Mouse (Mus musculus): ENCODE measurements at regions not wholly inside any gene's neighbourhood (a gene's known extent, or its start where the extent isn't known, plus 50 kb on each side); places are given as distances from the start of the nearest gene placed in this dataset.
A peak's percentile ranks its signal among the peaks of the same experiment; 100 is the strongest.

DNA sequence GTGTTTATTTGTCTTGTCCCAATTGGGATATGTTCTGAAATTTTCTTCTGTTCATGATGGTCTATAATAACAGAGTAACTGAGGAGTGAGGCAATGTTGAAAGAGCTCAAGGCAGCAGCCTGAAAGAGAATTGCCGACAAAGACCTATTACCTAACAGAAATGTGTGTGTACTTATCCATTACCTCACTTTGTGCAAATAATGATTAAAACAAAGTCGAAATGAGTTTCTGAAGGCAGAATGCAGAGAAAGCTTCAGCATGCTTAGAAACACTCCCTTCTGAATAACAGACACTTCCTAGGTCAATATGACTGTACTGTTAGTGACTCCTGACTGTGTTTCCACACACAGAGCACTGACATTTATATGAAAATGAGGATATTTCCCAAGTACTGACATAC, 63.0 kb downstream of the Kbtbd8 start:
- DNase-seq (ENCODE audit: low read depth, low spot score) = no peak

DNA sequence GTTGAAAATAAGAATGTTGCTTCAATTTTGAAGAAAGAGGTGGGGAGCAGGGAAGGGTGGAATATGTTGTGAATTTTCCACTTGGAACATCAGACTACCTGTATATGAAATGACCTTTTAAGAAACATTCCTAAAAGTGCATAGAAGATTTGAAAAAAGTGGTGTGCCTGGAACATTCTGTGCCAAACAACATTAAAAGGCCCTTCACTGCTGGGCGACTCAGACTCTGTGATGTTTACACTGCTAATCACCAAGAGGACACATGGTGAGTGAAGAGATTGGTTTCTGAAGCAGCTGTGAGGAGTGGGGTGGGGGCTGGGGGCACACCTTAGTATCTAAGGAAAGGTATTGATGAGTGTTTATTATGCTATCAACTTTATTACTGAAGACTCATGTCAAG, 65.2 kb downstream of the Kbtbd8 start:
- DNase-seq (ENCODE audit: low read depth, low spot score) = no peak

GRCm38 (mm10) chr6:95185074-95185931, 68.3 kb downstream of the Kbtbd8 start:
- no peak for DNase-seq (ENCODE audit: low read depth, low spot score)

DNA sequence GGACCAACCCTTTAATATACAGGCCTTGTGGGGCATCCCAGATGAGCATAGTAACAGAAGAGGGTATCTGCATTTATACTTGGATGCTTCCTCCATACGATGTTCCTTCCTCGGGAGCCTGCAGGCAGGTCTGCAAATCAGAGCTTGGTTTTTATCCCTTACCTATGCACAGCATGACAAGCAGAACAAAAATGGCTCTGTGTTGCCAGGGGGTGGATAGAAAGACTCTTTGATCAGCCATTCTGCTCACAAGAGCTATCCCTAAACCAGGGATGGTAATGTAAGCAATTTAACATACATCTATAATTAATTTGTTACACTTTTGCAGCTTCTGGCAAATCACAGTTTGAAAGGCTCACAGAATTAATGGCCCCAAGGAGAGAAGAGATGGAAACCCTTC, 79.6 kb downstream of the Kbtbd8 start:
- no peak for DNase-seq (ENCODE audit: low read depth, low spot score)

DNA sequence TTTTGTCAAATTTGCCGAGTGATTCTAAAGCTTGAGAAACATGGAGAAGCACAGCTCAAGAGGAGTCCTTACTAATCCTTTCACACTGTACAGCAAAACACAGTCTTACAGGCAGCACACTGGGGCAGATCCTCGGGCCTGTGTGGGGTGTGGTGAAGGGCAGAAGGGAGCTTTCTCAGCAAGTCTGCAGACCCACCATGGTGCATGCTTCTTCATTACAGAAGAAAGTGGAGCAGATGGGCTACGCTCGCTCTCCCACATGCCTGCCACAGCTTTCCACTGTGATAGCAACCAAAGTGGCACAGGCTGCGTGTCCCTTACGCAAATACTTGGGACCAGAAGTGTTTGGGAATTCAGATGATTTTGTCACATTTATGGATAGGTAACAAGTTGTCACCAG, 81.6 kb downstream of the Kbtbd8 start:
- peak; percentile 37 for DNase-seq (ENCODE audit: low read depth, low spot score)

GRCm38 (mm10) chr6:95202291-95202790, 85.3 kb downstream of the Kbtbd8 start:
- DNase-seq (ENCODE audit: low read depth, low spot score) = peak; percentile 22

DNA sequence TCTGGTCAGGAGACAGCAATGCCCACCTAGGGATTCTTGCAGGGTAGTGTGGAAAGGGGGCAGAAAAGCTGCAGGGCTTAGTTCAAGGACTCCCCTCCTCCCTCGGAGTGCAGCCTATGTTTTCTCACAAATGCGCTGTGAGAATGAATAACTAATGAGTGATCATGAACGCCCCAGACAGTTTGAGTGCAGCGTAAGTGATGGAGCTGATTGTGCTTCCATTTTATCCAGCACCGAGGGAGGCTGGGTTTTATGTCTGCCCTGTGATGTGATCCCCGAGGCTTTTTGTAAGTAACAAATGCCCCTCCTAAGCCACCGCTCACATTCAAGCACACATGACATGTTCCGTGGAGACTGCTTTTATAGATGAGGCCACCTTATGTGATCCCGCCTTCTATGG, 85.9 kb downstream of the Kbtbd8 start:
- DNase-seq (ENCODE audit: low read depth, low spot score) = no peak

DNA sequence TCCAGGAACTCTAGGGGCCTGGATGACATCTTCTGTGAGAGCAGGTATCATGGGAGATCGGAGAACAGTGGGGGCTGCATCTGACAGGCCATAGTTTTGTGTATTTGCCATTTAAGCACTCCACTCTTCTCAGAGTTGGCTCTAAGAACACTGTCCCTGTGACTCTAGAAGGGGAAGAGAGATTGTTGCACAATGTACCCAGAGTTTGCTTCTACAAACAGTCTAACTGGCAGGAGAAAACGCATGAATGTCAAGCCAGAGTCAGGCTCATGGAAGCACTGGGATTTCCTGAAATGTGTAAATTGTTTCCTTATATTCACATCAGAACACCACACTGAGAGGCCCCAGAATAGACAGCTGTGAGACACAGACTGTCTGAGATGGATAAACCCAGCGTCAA, 87.2 kb downstream of the Kbtbd8 start:
- no peak for DNase-seq (ENCODE audit: low read depth, low spot score)

- no peak for DNase-seq (ENCODE audit: low read depth, low spot score)
These were observed 90.0 kb downstream of the Kbtbd8 start for GRCm38 (mm10) chr6:95207063-95207462.

- DNase-seq (ENCODE audit: low read depth, low spot score) = peak; percentile 30
These were observed 100.4 kb downstream of the Kbtbd8 start for GRCm38 (mm10) chr6:95217431-95217830.

DNA sequence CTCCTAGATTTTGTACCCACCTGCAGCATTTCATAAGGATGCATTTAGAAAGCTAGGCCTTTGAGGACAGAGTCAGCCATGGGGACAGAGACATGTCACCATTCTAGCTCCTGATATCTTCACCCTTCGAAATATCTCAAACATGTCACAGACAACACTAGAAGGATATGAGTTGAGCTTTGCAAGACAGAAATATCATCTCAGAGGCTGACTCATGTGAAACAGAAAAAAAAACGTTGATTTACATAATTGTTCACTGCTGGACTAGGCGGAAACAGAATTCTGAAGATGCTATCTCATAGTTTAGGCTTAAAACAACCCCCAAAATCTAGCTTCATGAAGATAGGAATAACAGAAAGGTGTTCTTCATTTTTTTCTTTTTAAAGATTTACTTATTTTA, 101.8 kb downstream of the Kbtbd8 start:
- no peak for DNase-seq (ENCODE audit: low read depth, low spot score)

DNA sequence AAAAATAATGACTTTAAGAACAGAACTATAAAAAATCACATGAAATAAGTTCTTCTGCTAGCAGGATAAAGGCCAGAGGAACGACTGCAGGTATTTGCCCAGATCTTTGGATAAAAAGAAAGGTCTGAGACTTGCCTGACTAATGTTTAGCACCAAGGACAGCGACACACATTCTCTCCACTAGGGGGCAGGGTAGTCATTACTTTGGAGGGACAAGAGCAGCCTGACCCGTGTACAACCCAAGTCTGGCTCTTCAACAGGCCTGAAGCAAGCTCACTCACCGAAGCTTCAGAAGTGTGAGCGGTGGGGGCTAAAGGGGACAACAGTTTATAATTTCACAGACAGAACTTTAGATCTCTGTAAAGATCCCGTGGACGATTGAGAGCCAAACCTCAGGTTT, 98.4 kb upstream of the Gm10234 start:
- DNase-seq (ENCODE audit: low read depth, low spot score) = peak; percentile 57

- DNase-seq (ENCODE audit: low read depth, low spot score) = no peak
These were observed 92.0 kb upstream of the Gm10234 start for GRCm38 (mm10) chr6:95229885-95230284.

- DNase-seq (ENCODE audit: low read depth, low spot score) = no peak
These were observed 87.2 kb upstream of the Gm10234 start for GRCm38 (mm10) chr6:95234712-95235111.

- no peak for DNase-seq (ENCODE audit: low read depth, low spot score)
These were observed 78.3 kb upstream of the Gm10234 start for GRCm38 (mm10) chr6:95243657-95244056.

DNA sequence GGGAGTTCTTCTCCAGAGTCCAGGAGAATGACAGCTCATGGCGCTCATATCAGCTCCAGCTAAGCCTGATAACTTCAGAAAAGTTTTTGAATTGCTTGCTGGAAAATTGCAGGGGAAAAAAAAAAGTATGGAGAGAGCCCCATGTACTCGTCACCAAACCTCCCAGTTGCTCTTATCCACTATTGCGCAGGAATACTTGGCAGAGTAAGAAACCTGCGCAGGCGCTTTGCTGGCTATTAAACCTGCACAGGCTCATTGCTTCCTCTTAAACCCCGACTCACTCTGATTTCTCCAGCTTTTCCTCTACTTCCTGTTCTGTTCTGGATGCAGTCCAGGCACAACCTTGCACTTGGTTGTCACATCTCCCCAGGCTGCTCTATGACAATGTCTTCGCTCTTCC, 77.0 kb upstream of the Gm10234 start:
- DNase-seq (ENCODE audit: low read depth, low spot score) = no peak

- no peak for DNase-seq (ENCODE audit: low read depth, low spot score)
These were observed 65.6 kb upstream of the Gm10234 start for GRCm38 (mm10) chr6:95256303-95256702.

DNA sequence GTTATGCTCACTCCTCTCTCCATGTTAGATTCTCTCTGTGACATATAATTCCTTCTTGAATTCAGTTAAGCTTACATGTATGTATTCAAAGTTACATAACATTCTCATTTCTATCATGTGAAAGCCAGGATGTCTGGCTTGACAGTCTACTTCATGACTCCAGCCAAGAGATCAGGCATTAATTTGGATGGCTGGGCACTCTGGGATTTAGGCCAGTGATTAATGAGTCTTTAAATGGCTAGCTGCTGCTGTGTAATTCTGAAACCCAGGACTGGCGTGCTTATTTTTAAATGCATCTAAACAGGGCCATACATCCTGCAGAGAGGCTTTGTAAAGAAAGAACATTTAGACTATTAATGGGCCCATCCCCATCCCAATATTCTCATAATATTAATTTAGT, 60.9 kb upstream of the Gm10234 start:
- no peak for DNase-seq (ENCODE audit: low read depth, low spot score)

GRCm38 (mm10) chr6:95264011-95264869, 57.7 kb upstream of the Gm10234 start:
- no peak for DNase-seq (ENCODE audit: low read depth, low spot score)

DNA sequence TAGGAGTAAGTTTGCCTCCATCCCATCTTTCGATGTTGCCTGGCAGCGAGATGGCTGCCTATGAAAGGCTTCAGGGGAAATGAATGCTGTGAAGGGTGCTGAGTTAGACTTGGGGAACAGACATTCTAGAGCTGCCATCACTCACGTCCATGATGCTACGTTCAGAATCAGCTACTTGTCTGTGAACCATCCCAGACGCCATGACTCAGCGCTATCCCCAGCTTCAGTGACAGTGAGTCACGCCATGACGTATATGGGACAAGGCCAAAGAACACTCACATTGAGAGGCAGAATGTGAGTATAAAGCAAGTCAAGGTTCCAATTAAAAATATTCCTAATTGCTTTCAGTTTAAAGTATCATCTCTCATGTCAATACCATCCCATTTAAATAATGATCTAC, 52.4 kb upstream of the Gm10234 start:
- no peak for DNase-seq (ENCODE audit: low read depth, low spot score)

All from brain, embryonic 18.5 days (tissue).